Mouse (Mus musculus): Measurements from ENCODE around the gene Prpf18.
"Not testable (repeated sequence)": the region's sequence is repeated elsewhere in the genome, so short reads cannot be mapped to it uniquely, and the experiment has no call there.

The Prpf18 gene

DNA sequence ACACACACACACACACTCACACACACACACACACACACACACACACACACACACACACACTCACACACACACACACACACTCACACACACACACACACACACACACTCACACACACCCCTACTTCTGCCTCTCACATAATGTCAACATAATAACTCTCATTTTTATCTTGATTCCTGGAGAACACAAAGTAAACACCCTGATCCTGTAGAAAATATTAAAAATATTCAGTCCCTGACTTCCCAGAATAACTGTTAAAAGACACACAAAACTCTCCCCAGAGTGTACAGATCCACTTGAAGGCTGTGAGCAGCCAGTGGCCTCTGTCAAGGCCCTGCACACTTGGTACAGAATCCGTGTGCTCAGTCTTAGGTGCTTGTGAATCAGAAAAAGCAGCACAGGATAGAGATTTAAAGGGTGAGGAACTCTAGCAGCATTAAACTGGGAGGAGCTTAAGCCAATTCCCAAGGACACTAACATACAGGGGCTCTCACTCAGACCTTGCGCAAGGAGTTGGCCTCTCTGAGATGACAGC, 36.8 kb downstream of the Prpf18 start:
- DNase-seq (ENCODE audit: low spot score in 2 of 2), result no peak

DNA sequence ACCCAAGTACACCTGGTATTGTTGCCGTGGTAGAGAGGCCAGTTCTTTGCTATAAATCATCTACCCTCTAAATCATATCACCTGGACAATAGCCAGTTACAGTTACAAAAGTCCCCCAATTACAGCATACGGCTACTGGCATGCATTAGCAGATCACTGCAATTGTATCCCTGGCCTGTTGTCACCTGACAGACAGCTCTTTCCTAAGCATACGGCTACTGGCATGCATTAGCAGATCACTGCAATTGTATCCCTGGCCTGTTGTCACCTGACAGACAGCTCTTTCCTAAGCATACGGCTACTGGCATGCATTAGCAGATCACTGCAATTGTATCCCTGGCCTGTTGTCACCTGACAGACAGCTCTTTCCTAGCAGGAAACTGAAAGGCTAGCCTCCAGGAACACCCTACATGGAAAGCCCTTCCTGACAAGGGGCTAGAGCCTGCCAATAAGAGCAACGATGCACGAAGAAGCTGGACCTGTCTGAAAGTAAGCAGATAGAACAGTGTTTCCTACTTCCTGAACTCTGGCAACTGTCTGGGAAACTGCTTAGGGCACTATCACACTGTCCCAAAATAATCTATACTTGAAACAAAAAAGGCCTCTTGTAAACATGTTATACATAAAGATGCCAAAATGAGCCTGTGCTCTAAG, 37.5 kb downstream of the Prpf18 start:
- DNase-seq (ENCODE audit: low spot score in 2 of 2), result not testable (repeated sequence)

DNA sequence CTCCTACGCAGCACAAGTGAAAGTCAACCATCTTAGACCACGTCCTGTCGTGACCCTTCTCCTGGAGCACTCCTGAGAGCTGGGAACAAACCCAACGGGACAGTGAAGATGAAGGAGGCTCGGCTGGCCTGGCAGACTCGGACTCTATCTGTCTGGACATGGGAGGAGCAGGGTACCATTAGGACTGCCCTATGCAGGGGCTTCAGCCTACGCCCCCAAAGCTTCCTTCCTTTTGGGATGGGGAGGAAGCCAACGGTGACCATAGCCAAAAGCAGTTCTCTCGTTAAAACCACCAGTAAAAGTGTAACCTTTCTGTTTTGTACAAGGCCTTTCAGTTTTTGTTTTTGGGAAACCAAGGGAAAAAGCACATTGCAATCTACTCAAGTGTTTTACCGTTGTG, 40.2 kb downstream of the Prpf18 start:
- DNase-seq (ENCODE audit: low spot score in 2 of 2), result no peak

DNA sequence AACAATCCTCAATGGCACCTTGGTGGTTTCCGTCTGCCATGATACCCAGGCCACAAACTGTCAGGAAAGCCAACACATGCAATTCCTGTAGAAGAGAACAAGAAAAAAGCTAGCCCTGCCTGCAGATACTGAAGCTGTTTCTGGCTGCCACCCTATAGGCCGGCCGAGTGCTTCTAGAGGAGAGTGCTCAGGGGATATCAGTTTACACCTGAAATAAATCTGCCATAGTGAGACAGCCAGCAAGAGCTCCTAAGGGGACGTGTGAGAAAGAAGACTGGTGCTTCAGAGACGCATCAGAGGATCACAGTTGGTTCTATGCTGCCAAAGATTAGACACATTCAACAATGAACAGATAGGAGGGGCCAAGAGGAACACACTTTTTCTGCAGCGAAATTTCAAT, 40.6 kb downstream of the Prpf18 start:
- no peak for DNase-seq (ENCODE audit: low spot score in 2 of 2)

DNA sequence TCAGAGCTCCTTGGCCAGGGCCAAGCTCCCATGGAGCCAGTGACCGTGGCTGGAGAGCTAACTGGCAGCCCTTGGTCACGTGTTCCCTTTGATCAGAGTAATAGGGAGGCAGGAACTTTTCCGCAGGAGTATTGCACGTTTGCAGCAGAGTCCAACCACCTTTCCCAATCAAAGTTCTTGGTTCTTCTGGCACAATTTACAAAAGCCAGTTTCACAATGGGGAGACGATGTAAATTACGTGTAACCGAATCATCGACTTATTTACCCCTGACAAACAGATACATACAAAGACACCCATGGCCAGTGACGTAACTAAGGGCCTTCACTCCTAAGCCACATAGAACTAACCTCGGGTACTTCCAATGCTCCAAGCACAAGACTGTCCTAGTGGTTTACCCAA, 42.5 kb downstream of the Prpf18 start:
- DNase-seq (ENCODE audit: low spot score in 2 of 2), result no peak

DNA sequence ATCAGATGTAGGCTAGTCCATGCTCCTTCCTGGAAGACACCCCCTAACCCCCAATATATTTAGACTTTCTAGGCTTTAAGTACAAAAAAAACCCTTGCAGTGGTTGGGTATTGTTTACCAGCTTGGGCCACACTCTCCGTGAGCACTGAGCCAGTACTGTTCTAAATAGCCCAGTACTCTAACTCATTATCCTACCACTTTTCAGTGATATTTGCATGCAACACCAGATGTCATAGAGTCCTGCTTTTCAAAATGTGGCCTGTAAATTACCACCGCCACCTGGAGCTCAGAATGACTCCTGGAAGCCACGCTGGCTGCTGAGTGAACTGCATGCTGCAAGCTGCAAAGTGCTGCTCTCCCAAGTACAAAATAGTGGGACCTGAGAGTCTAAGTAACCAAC, 43.7 kb downstream of the Prpf18 start:
- no peak for DNase-seq (ENCODE audit: low spot score in 2 of 2)

DNA sequence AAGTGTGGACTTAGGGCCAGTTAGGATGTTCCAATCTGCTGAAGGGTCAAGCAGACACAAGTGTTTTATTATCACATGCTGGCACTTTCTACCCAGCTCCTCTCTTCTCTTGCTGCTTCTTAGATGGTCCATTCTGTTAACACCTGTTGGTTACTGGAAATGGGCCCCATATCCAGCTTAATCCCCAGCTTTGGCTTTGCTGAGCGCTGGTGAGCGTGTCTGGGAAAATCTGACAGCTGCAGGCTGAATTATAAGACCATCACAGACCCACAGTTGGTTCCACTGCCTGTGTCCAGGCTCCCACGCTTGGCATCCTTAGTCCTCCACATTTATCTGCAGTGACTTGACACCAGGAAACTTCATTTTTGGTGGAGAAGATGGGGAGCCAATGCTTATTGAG, 45.4 kb downstream of the Prpf18 start:
- no peak for DNase-seq (ENCODE audit: low spot score in 2 of 2)

DNA sequence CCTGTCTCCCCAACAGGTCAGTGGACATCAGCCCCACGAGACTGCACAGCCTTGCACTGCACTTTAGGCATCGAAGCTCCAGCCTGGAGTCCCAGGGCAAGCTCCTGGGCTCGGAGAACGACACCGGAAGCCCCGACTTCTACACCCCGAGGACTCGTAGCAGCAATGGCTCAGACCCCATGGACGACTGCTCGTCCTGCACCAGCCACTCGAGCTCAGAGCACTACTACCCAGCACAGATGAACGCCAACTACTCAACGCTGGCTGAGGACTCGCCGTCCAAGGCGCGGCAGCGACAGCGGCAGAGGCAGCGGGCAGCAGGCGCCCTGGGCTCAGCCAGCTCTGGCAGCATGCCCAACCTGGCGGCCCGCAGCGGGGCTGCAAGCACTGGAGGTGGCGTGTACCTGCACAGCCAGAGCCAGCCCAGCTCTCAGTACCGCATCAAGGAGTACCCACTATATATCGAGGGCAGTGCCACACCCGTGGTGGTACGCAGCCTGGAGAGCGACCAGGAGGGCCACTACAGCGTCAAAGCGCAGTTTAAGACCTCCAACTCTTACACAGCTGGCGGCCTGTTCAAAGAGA, 48.5 kb downstream of the Prpf18 start:
- no peak for DNase-seq (ENCODE audit: low spot score in 2 of 2)

DNA sequence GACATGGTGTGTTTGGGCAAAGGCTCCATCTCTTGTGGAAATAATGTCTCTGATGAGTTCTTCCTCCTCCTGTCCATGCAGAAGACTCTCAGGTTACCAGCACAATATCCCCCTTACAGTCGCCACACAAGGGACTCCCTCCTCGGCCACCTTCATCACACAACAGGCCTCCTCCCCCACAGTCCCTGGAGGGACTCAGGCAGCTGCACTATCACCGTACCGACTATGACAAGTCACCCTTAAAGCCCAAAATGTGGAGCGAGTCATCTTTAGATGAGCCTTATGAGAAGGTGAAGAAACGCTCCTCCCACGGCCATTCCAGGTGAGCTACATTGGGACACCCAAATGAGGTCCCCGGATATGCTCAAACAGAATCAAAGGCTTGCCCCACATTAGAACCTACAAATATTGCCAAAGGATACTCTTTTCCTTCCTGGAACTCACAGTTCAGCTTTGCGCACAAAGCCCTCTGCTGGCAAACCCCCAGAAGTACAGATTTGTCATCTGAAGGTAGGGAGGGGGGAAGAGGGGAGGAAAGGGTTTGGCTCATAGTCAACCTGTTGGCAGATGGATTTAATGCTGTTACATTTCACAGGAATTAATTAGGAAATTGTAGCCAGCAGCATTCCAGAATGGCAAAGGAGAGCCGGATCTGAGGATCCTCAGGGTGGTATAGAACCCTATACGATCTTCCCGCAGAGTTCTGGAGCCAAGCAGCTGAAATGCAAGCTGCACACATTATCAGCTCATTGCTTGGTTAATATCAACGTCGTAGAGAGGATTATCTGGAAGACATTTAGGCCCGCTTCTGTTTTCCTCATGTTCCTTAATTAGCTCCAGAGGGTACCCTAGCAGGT, 50.7 kb downstream of the Prpf18 start:
- DNase-seq (ENCODE audit: low spot score in 2 of 2), result peak; percentile 30 to 70

DNA sequence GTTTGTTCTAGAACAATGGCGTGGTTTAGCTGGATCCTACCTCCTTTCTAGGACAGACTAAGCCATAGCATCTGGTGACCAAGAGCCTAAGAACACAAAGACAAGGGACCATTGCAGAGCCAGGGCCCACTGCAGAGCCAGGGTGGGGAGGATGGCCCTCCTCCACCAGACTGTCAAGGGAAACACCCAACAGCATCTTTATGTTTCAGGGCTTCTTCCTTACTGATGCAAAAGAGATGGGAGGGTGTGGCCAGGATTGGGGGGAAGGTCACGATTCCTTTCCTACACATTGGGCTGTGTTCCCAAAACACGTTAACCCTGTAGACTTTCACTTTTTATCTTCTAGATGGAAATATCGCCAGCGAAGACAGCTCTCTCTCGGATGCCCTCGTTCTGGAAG, 54.9 kb downstream of the Prpf18 start:
- no peak for DNase-seq (ENCODE audit: low spot score in 2 of 2)

DNA sequence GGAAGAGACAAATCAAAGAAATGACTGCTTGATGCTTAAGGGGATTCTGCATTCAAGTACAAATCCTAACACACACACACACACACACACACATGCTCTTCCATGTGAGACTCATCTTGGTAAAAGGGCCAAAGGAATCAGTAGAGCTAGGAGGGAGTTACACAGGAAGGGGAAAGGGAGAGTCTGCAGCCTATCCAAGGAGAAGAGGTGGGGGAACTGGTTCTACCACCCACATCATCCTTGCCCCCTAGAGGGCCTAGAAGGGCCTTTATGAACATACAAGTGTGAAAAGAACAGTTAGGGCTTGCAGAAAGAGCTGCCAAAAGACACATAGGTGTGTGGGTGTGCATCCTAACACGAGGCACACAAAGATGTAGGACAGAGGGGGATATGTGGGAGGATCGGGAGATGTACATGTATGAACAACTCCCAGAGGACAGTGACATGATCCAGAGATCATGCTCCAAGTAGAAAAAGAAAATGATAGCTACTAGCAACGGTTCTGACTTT, 58.0 kb downstream of the Prpf18 start:
- DNase-seq (ENCODE audit: low spot score in 2 of 2), result no peak

DNA sequence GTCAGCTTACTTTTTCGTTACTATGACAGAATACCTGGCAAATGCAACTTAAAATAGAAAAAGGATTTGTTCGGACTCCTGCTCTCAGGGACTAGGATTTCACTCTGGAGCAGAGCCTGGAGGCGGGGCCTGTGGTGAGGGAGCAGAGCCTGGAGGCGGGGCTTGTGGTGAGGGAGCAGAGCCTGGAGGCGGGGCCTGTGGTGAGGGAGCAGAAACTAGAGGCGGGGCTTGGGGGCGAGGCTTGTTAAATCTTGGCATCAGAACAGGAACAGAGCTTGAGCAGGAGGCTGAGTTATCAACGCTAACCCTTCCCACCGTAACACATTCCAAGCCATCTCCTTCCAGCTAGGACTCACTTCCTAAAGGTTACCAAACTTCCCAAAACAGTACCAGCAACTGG, 58.5 kb downstream of the Prpf18 start:
- peak in 1 of 2 experiments; percentile 60 for DNase-seq (ENCODE audit: low spot score in 2 of 2)

DNA sequence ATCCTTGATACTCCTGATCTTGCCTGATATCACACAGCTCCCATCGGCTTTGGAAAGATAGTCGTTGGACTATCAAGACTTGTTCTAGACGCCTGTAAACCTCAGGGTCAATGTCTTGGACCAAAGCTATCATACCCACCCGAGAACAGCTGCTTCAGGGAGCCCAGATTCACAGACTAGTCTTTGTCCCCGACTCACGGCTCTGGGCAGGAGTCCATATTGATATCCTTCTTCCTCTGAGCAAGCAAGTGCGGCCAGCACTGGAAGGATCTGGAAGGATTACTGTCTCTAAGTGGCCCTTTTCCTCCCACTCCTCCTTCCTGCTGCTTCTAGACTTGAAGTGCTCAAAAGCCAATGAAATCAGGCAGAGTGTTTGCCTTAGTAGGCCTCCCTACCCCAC, 59.2 kb downstream of the Prpf18 start:
- no peak for DNase-seq (ENCODE audit: low spot score in 2 of 2)

DNA sequence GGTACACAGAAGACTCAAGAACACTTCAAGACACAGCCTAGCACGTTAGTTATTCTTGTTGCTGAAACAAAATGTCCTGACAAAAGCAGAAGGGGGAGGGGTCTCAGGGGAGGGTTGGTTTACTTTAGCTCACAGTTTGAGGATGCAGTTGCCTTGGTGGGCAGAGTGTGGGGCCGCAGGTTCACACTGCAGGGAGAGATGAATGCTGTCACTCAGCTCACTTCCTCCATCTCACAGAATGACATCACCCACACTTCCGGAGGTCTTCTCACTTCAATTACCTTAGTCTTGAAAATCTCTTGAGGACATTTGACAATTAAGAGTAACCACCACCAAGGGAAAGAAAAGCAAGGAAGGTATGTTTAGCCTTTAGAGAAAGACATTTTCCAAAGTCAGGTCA, 60.3 kb downstream of the Prpf18 start:
- no peak for DNase-seq (ENCODE audit: low spot score in 2 of 2)

DNA sequence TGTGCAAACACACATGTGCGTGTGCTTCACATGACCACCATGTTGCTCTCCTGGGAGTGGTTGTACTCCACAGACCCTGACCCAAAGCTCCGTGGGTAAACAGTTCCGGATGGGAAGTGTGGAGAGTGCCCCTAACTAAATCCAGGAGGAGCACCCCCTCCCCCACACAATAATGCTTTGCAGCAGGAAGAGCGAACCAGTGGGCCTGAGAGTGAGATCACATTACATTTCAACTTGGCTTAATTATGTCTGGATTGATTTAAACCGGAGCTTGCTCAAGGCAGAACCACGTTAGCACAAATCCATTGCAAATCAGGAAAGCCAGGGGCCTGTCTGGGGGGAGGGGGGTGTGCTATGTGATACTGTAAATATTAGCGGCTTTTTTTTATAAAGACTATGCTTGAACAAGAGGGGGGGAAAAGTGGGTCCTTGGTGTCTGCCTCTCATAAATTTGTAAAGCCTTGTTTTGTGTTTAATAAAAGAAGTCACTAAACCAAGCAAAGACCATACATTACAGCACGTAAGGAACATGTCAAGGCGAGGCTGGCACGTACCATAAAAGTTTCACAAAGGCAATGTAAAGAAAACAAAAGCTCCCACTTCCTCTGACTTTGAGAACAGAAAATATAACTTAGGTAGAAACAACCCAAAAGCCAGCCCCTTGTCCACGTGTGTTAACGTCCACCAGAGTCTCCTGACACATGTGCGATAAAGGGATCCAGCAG, 64.1 kb downstream of the Prpf18 start:
- no peak for DNase-seq (ENCODE audit: low spot score in 2 of 2)

DNA sequence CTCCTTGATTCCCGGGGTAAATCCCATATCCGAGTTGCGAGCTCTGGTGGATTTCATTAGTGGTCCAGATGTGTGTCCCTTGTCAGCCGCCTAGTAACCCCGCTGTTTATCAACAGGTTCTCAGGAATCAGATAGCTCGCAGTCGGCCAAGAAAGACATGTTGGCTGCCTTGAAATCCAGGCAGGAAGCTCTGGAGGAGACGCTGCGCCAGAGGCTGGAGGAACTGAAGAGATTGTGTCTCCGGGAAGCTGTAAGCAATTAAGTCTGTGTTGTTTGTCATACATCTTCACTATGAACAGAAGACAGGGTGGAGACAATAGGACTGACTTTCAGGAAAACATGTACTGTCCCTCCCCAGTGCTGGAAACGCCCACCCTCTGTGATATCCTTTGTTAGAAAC, 65.7 kb downstream of the Prpf18 start:
- DNase-seq (ENCODE audit: low spot score in 2 of 2), result no peak

DNA sequence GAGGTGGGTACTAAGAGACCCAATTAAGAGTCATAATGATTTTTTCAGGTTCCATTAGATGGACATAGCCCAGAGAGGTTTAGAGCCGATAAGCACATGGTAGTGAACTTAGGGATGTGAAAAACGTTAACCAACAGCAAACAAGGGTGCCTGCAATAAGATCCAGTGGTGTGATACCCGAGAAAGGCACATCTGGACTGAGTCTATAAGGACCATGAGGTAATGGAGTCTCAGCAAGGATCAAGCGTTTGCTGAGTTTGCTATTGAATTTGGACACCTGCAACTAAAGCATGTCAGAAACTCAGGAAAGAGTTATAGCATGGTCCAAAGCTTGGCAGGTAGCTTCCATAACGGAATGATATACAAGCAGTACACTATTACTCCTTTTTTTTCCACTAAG, 67.7 kb downstream of the Prpf18 start:
- DNase-seq (ENCODE audit: low spot score in 2 of 2), result no peak

DNA sequence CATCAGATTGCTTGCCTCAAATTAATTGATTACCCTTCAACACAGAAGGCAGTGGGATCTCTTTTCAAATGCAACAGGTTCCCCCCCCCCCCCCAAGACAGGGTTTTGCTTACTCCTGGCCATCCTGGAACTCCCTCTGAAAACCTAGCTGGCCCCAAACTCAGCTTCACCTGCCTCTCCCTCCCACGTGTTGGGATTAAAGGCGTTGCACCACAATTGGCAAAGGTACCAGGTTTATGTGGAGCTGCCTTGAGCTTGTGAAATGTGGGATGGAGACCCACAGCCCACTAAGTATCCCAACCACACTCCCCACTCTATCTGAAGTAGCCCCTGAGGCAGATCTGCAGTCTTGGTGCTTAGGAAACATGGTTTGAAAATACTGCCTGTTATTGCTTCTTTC, 69.0 kb downstream of the Prpf18 start:
- no peak for DNase-seq (ENCODE audit: low spot score in 2 of 2)

DNA sequence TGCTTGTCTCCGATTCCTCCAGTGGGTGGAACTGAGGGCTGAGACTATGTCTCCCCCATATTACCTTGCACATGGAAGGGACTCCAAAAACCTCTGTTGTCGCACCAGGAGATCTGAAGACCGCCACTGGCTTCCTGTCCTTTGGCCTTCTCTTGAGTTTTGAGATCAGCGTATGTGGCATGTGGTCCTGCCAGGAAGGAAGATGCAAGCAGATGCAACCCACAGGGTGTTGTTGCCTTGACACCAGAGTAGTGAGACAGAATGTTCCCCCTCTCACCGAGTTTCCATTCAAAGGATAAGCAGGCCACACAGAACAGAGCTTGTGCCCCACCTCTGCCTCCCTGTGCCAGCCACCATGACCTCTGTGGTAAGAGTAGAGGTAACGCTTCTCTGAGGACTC, 71.2 kb downstream of the Prpf18 start:
- DNase-seq (ENCODE audit: low spot score in 2 of 2), result no peak

DNA sequence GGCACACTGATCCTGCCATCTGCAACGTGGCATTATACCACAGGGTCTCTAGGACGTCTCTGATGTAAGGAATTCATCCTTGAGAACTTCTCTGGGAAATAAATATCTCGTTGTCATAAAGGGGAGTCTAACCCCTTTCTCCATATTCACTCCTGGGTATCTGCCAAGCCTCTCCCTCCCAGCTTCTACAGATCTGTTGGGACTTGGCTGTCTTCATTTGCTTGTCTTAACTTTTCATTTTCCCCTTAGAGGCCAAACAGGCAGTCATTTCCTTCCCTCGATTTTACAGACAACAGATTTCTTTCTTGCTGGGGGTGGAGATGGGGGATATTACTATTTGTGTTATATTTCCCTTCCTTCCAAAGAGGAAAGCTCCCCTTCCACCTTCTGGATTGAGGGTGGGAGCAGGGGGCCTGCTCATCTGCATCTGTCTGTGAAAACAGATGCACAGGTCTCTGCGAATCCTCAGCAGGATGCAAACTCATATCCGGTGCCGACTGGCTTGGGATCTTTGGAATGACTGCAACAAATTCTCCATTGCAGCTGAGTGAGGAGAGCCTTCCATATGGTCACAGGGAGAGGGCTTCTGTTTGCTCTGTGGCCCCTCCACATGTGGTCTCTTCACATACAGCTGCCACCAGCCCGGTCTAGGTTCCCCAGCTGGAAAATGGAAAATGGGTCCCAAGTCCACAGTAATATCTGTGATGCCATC, 72.4 kb downstream of the Prpf18 start:
- no peak for DNase-seq (ENCODE audit: low spot score in 2 of 2)

DNA sequence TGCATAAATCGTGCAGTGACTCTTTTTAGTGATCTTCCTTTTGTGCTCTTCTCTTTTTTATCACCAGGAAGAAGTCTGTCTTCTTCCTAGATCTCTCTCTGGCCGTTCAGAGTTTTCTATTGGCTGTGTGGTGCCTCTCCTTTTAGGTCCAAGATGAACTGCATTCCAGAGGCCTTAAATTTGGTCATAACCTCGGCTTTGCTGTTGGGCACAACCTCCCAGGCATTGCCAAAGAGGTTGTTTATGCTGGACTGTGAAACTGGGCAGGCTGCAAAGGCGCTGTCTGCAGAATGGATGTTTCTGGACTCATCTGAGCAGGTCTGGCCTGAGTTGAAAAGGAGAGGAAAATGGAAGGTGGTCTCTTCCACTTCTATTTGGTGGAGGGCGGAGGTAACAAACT, 73.6 kb downstream of the Prpf18 start:
- no peak for DNase-seq (ENCODE audit: low spot score in 2 of 2)
